Mouse (Mus musculus) limb, embryonic 11.5 days (tissue): ENCODE data around the gene P2rx6. TPM values are rescaled to one million over a fixed set of nuclear protein-coding genes. Genes with fewer than 3 reads are reported as not detected.
A peak's percentile ranks its signal among the peaks of the same experiment; 100 is the strongest.

Experiments
- ATAC-seq: fragments of 200-750 bp; cut with Nextera tagmentation; 2 replicates; pipeline ENCODE4 v1.8.0; 2017; ENCODE audit warnings: low read depth; ENCODE audit not compliant: insufficient number of reproducible peaks, low FRiP score, low TSS enrichment
- DNase-seq: peaks from one replicate; pipeline ENCODE4 v3.0.0-alpha.2; 2015; ENCODE audit warnings: low spot score
- H3K27ac ChIP-seq: fragments of 300-500 bp; sonication (generic); replicated peaks from 2 replicates; pipeline ENCODE4 v1.5.1; 2014; ENCODE audit warnings: low read depth, mild to moderate bottlenecking, low read length
- H3K27me3 ChIP-seq: fragments of 300-500 bp; sonication (generic); 2 replicates; pipeline ENCODE4 v1.6.1; 2014; ENCODE audit warnings: mild to moderate bottlenecking, low read length, mixed read lengths; ENCODE audit not compliant: control insufficient read depth, insufficient read depth
- H3K36me3 ChIP-seq: fragments of 300-500 bp; sonication (generic); 2 replicates; pipeline ENCODE4 v1.6.1; 2014; ENCODE audit warnings: mild to moderate bottlenecking, low read length, moderate library complexity, mixed read lengths; ENCODE audit not compliant: control insufficient read depth, insufficient read depth
- H3K4me1 ChIP-seq: fragments of 300-500 bp; sonication (generic); 2 replicates; pipeline ENCODE4 v1.6.1; 2014; ENCODE audit warnings: low read length, mixed read lengths; ENCODE audit not compliant: control insufficient read depth, insufficient read depth
- H3K4me2 ChIP-seq: fragments of 300-500 bp; sonication (generic); 2 replicates; pipeline ENCODE4 v1.6.1; 2014; ENCODE audit warnings: low read depth, mild to moderate bottlenecking, moderate library complexity; ENCODE audit not compliant: severe bottlenecking
- H3K4me3 ChIP-seq: fragments of 300-500 bp; sonication (generic); 2 replicates; pipeline ENCODE4 v1.5.1; 2014; ENCODE audit warnings: low read depth, low read length
- H3K9ac ChIP-seq: fragments of 300-500 bp; sonication (generic); 2 replicates; pipeline ENCODE4 v1.6.1; 2014; ENCODE audit warnings: mild to moderate bottlenecking, low read length
- H3K9me3 ChIP-seq: fragments of 300-500 bp; sonication (generic); 2 replicates; pipeline ENCODE4 v1.6.1; 2016; ENCODE audit warnings: low read length; ENCODE audit not compliant: control insufficient read depth
- WGBS: fragments of 180-500 bp; shearing (Covaris S2); extraction: QIAGEN DNeasy Blood & Tissue Kit; methylation state at CpG from one replicate; pipeline ENCODE4 v1.1.7; 2014; 5-methylcytosine and 5-hydroxymethylcytosine counted together
- polyA plus RNA-seq: library from polyadenylated mRNA; unstranded; fragments of >200 nt; fragmentation: Nextera tagmentation; extraction: Ambion mirVana; gene quantifications from 2 replicates; pipeline ENCODE4 v1.2.1, GENCODE M21; 2014

P2rx6 gene
- polyA plus RNA-seq, 1 experiment from 2014 or later = 0.27 TPM

DNA sequence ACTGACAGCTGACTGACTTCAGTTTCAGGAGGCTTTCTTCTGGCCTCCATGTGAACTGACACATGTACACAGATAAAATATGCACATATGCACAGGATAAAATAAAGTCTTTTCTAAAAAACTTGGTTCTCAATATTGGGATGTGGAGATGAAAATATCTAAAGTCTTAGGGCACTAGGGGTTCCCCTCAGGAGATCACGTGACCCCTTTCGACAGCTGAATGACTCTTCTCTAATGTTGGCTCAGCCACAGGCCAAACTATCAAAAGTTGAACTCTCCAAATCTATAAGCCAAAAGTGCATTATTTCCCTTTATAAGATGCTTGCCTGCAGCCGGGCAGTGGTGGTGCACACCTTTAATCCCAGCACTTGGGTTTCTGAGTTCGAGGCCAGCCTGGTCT, 5.5 kb upstream of the P2rx6 start:
- Histone ChIP-seq H3K9ac (no peak overlapping the region), H3K4me2 (no peak overlapping the region), H3K27ac (no peak overlapping the region), H3K9me3 (no peaks in the 10 kb centered on the region), H3K27me3 (peaks cover 7% of the 10 kb centered on the region; the same call in 1 of the 2 replicates), H3K36me3 (no peaks in the 10 kb centered on the region), H3K4me3 (no peak overlapping the region), H3K4me1 (peaks cover 18% of the 10 kb centered on the region)
- DNase-seq (no peak), ATAC-seq (no peak)
- 84% methylated on average over 4 of the region's 4 CpGs for WGBS

GRCm38 (mm10) chr16:17556907-17557306, 4.8 kb upstream of the P2rx6 start:
- Histone ChIP-seq H3K27me3 (peaks cover 7% of the 10 kb centered on the region; the same call in 1 of the 2 replicates), H3K4me1 (peaks cover 19% of the 10 kb centered on the region), H3K9me3 (no peaks in the 10 kb centered on the region), H3K36me3 (no peaks in the 10 kb centered on the region), H3K4me3 (no peak overlapping the region), H3K9ac (no peak overlapping the region), H3K4me2 (no peak overlapping the region), H3K27ac (no peak overlapping the region)
- DNase-seq (no peak), ATAC-seq (no peak)
- 37% methylated on average over 4 of the region's 4 CpGs for WGBS

DNA sequence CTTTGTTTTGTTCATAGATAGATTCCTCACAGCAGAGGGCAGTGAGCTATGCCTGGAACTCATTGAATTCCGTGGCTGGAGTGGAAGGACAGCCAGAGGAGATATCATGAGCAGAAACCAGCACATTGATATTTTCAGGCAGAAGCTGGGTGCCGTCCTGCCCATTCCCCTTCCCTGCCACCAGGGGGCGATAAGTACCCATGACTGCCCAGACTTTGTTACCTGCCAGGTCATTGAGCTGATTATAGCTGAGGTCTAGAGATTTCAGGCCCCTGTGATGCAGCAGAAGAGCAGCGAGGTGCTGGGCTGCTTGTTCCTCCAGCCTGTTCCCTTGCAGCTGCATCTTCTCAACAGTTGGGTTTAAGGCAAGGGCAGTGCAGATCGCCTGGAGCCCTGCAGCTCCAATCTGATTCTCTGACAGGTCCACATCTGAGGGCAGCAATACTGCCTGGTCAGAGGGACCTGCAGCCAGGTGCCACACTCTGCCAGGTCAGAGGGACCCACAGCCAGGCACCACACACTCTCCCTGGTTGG, 3.7 kb upstream of the P2rx6 start:
- peak; percentile 83 for DNase-seq
- WGBS = 1% methylated on average over 5 of the region's 5 CpGs
- Histone ChIP-seq H3K27me3 (peaks cover 11% of the 10 kb centered on the region; the same call in 1 of the 2 replicates), H3K4me2 (0 out of 2 replicates have a peak overlapping the region, but pooled peaks have one; percentile 14), H3K4me3 (no peak overlapping the region), H3K4me1 (peaks cover 21% of the 10 kb centered on the region), H3K36me3 (no peaks in the 10 kb centered on the region), H3K27ac (no peak overlapping the region), H3K9ac (no peak overlapping the region), H3K9me3 (no peaks in the 10 kb centered on the region)
- no peak for ATAC-seq

GRCm38 (mm10) chr16:17558811-17559210, 2.9 kb upstream of the P2rx6 start:
- no peak for ATAC-seq
- WGBS = 0% methylated on average over 5 of the region's 5 CpGs
- no peaks in the 10 kb centered on the region for H3K9me3 ChIP-seq
- peak; percentile 38 for DNase-seq
- H3K27me3 ChIP-seq = peaks cover 11% of the 10 kb centered on the region; the same call in 1 of the 2 replicates
- no peak overlapping the region for H3K4me3 ChIP-seq
- H3K27ac ChIP-seq = no peak overlapping the region
- no peak overlapping the region for H3K9ac ChIP-seq
- H3K4me1 ChIP-seq = peaks cover 20% of the 10 kb centered on the region
- H3K4me2 ChIP-seq = peak overlapping the region; percentile 27; the same call in 1 of the 2 replicates
- no peaks in the 10 kb centered on the region for H3K36me3 ChIP-seq

DNA sequence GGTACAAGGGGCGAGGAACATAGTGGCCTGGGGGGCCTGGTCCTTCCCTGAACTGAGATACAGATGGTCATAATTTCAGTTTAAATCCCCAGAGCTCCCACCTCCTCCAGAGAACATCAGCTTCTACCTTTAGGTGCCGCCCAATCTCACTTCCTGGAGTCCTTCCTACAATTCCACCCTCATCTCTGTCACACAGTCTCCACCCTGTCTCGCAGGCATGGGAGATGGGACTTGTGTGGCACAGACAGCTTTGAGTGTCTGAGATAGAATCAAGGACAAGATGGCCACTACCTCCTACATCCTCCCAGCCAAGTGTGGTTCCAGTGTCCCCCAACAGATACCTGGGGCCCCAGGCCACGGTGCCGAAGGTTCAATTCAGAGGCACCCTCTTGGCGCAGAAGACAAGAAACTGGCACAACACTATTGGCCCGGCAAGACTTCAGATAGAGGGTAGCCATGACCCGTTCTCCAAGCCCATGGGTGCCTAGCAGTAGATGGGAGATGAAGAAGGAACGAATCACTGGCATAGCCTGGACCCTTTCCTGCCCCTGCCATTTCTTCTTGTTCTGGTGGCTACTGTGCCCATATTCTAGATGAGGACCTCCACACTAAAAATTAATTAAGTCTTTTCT, 2.2 kb upstream of the P2rx6 start:
- DNase-seq = no peak
- Histone ChIP-seq H3K36me3 (no peaks in the 10 kb centered on the region), H3K9ac (no peak overlapping the region), H3K4me2 (no peak overlapping the region), H3K27ac (no peak overlapping the region), H3K4me1 (peaks cover 14% of the 10 kb centered on the region), H3K27me3 (peaks cover 11% of the 10 kb centered on the region; the same call in 1 of the 2 replicates), H3K9me3 (no peaks in the 10 kb centered on the region), H3K4me3 (no peak overlapping the region)
- WGBS = 67% methylated on average over 9 of the region's 9 CpGs
- no peak for ATAC-seq

GRCm38 (mm10) chr16:17561128-17561750, 446 bp upstream of the P2rx6 start, which contains the start of gene Lrrc74b:
Gene Lrrc74b, minus strand, starts transcription at chr16:17561247.
- peaks cover 11% of the 10 kb centered on the region; the same call in 1 of the 2 replicates for H3K27me3 ChIP-seq
- H3K27ac ChIP-seq = no peak within 1 kb of the TSS
- peak within 1 kb of the TSS; percentile 27; the same call in 1 of the 2 replicates for H3K9ac ChIP-seq

DNA sequence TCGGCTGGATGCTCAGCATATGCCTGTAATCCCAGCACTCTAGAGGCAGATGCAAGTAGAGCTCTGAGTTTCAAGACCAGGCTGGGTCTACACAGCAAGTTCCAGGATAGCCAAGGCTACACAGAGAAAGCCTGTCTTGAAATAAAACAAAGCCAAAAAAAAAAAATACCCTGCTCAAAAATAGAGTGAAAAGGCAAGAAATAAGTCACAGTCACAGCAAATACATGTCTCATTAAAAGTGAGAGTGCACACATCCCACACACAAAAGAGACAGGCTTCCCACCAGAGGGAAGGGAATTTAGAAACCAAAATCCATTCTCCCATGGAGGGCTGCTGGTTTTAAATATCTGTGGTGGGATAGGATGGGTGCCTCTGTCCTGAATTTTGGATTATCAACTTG, 1.9 kb downstream of the P2rx6 start:
- Histone ChIP-seq H3K9ac (no peak overlapping the region), H3K9me3 (no peaks in the 10 kb centered on the region), H3K36me3 (no peaks in the 10 kb centered on the region), H3K4me2 (no peak overlapping the region), H3K4me1 (peaks cover 9% of the 10 kb centered on the region), H3K27me3 (peaks cover 11% of the 10 kb centered on the region; the same call in 1 of the 2 replicates), H3K4me3 (no peak overlapping the region), H3K27ac (no peak overlapping the region)
- DNase-seq (no peak), ATAC-seq (no peak)
- 32% methylated on average over 1 of the region's 1 CpGs for WGBS

More at GRCm38 (mm10) chr16:17561128-17561750, 446 bp upstream of the P2rx6 start, which contains the start of gene Lrrc74b:
- Histone ChIP-seq H3K36me3 (no peaks in the 10 kb centered on the region), H3K4me2 (peak within 1 kb of the TSS; percentile 21), H3K4me1 (peaks cover 14% of the 10 kb centered on the region), H3K9me3 (no peaks in the 10 kb centered on the region), H3K4me3 (peak within 1 kb of the TSS; percentile 12)
- peak; percentile 41; the same call in 1 of the 2 replicates for ATAC-seq
- 1% methylated on average over 22 of the region's 22 CpGs for WGBS
- peak; percentile 82 for DNase-seq

- Histone ChIP-seq H3K27ac (no peak overlapping the region), H3K9ac (no peak overlapping the region), H3K9me3 (no peaks in the 10 kb centered on the region), H3K4me3 (no peak overlapping the region), H3K36me3 (no peaks in the 10 kb centered on the region), H3K4me1 (peaks cover 6% of the 10 kb centered on the region), H3K4me2 (no peak overlapping the region), H3K27me3 (peaks cover 11% of the 10 kb centered on the region; the same call in 1 of the 2 replicates)
- 69% methylated on average over 2 of the region's 2 CpGs for WGBS
- no peak for DNase-seq
- no peak for ATAC-seq
These were observed 2.5 kb downstream of the P2rx6 start for GRCm38 (mm10) chr16:17564221-17564620.
